Mouse (Mus musculus) liver, adult 2 months (tissue): ENCODE data around the gene Tenm2. TPM values are rescaled to one million over a fixed set of nuclear protein-coding genes. Genes with fewer than 3 reads are reported as not detected.

Experiments used
- DNase-seq: peaks from one replicate; pipeline ENCODE4 v3.0.0-alpha.2; 2011; ENCODE audit warnings: low read depth, low spot score; ENCODE audit errors: extremely low read depth
- H3K27ac ChIP-seq: fragments of 200-500 bp; replicated peaks from 2 replicates; pipeline ENCODE4 v1.5.1; 2012; ENCODE audit warnings: low read depth, mild to moderate bottlenecking, control low read depth, inconsistent platforms, low read length; ENCODE audit not compliant: insufficient read depth
- H3K27me3 ChIP-seq: fragments of 200-500 bp; 2 replicates; pipeline ENCODE4 v1.6.1; 2012; ENCODE audit warnings: mild to moderate bottlenecking, moderate library complexity, low read length, inconsistent platforms; ENCODE audit not compliant: control insufficient read depth, insufficient read depth
- H3K36me3 ChIP-seq: fragments of 200-500 bp; 2 replicates; pipeline ENCODE4 v1.6.1; 2012; ENCODE audit warnings: low read length, inconsistent platforms; ENCODE audit not compliant: control insufficient read depth, insufficient read depth
- H3K4me1 ChIP-seq: fragments of 200-500 bp; 2 replicates; pipeline ENCODE4 v1.6.1; 2011; ENCODE audit warnings: low read length; ENCODE audit not compliant: control insufficient read depth, insufficient read depth
- H3K4me3 ChIP-seq: fragments of 200-500 bp; 2 replicates; pipeline ENCODE4 v1.5.1; 2011; ENCODE audit warnings: low read depth, mild to moderate bottlenecking, control low read depth, low read length, moderate library complexity; ENCODE audit not compliant: insufficient read depth
- H3K79me2 ChIP-seq: fragments of 200-500 bp; 2 replicates; pipeline ENCODE4 v1.6.1; 2012; ENCODE audit warnings: inconsistent platforms, mild to moderate bottlenecking, low read length, moderate library complexity; ENCODE audit not compliant: control insufficient read depth, insufficient read depth
- H3K9ac ChIP-seq: fragments of 200-500 bp; 2 replicates; pipeline ENCODE4 v1.6.1; 2012; ENCODE audit warnings: low read depth, mild to moderate bottlenecking, control low read depth, inconsistent platforms, low read length
- CTCF ChIP-seq: fragments of 200-500 bp; IDR thresholded peaks from 2 replicates; pipeline ENCODE4 v1.5.1; 2011; ENCODE audit warnings: low read depth, low read length, control low read depth
- POLR2A ChIP-seq: fragments of 200-500 bp; IDR thresholded peaks from 2 replicates; pipeline ENCODE4 v1.6.1; 2011; ENCODE audit warnings: low read length, control low read depth; ENCODE audit not compliant: insufficient read depth; ENCODE audit errors: extremely low read depth
- WGBS: fragments of 180-500 bp; shearing (Covaris S2); methylation state at CpG from one replicate; pipeline ENCODE4 v1.1.7; 2018; 5-methylcytosine and 5-hydroxymethylcytosine counted together
- polyA plus RNA-seq: library from polyadenylated mRNA; depleted of rRNA; stranded (reverse); fragments of >200 nt; gene quantifications from 2 replicates; pipeline ENCODE4 v1.2.3, GENCODE M21; 2012
- total RNA-seq: library from RNA; depleted of rRNA; stranded (reverse); fragments of >200 nt; gene quantifications from 2 replicates; pipeline ENCODE4 v1.2.3, GENCODE M21; 2014

The Tenm2 gene
- total and polyA plus RNA-seq, 2 experiments, result not detected

GRCm38 (mm10) chr11:36604272-36604671 is 631.5 kb downstream of the Tenm2 start:
- 45% methylated on average over 3 of the region's 3 CpGs for WGBS

GRCm38 (mm10) chr11:36592471-36592870 is 643.3 kb downstream of the Tenm2 start:
- H3K4me3 ChIP-seq, result no peak overlapping the region
- DNase-seq, result no peak
- no peaks in the 10 kb centered on the region for H3K27me3 ChIP-seq
- H3K79me2 ChIP-seq, result no peaks in the 10 kb centered on the region
- TF ChIP-seq CTCF (no peak), POLR2A (no peak)
- 63% methylated on average over 1 of the region's 1 CpGs for WGBS
- no peaks in the 10 kb centered on the region for H3K36me3 ChIP-seq
- no peak overlapping the region for H3K27ac ChIP-seq
- no peaks in the 10 kb centered on the region for H3K4me1 ChIP-seq
- no peak overlapping the region for H3K9ac ChIP-seq

More at GRCm38 (mm10) chr11:36604272-36604671, 631.5 kb downstream of the Tenm2 start:
- Histone ChIP-seq H3K4me1 (no peaks in the 10 kb centered on the region), H3K27ac (no peak overlapping the region), H3K27me3 (no peaks in the 10 kb centered on the region), H3K36me3 (no peaks in the 10 kb centered on the region), H3K9ac (no peak overlapping the region), H3K79me2 (no peaks in the 10 kb centered on the region), H3K4me3 (no peak overlapping the region)
- TF ChIP-seq CTCF (no peak), POLR2A (no peak)
- no peak for DNase-seq

GRCm38 (mm10) chr11:36566146-36566545 is 669.6 kb downstream of the Tenm2 start:
- Histone ChIP-seq H3K9ac (no peak overlapping the region), H3K27me3 (no peaks in the 10 kb centered on the region), H3K79me2 (no peaks in the 10 kb centered on the region), H3K4me1 (no peaks in the 10 kb centered on the region), H3K36me3 (no peaks in the 10 kb centered on the region), H3K4me3 (no peak overlapping the region), H3K27ac (no peak overlapping the region)
- TF ChIP-seq CTCF (no peak), POLR2A (no peak)
- DNase-seq, result no peak
- WGBS, result 69% methylated on average over 2 of the region's 2 CpGs

- H3K36me3 ChIP-seq, result no peaks in the 10 kb centered on the region
- H3K9ac ChIP-seq, result no peak overlapping the region
- H3K4me1 ChIP-seq, result no peaks in the 10 kb centered on the region
- no peak for DNase-seq
- 57% methylated on average over 3 of the region's 3 CpGs for WGBS
- no peak for TF ChIP-seq POLR2A
- TF ChIP-seq CTCF, result no peak
- no peaks in the 10 kb centered on the region for H3K27me3 ChIP-seq
- no peak overlapping the region for H3K4me3 ChIP-seq
- H3K27ac ChIP-seq, result no peak overlapping the region
- H3K79me2 ChIP-seq, result no peaks in the 10 kb centered on the region
Observed at GRCm38 (mm10) chr11:36562851-36563250, 672.9 kb downstream of the Tenm2 start.

GRCm38 (mm10) chr11:36560785-36561548 is 674.8 kb downstream of the Tenm2 start:
- Histone ChIP-seq H3K4me1 (no peaks in the 10 kb centered on the region), H3K9ac (no peak overlapping the region), H3K36me3 (no peaks in the 10 kb centered on the region), H3K4me3 (no peak overlapping the region), H3K27me3 (no peaks in the 10 kb centered on the region), H3K27ac (no peak overlapping the region), H3K79me2 (no peaks in the 10 kb centered on the region)
- TF ChIP-seq POLR2A (no peak), CTCF (no peak)
- WGBS, result 75% methylated on average over 7 of the region's 7 CpGs
- no peak for DNase-seq

GRCm38 (mm10) chr11:36557316-36557715 is 678.4 kb downstream of the Tenm2 start:
- Histone ChIP-seq H3K9ac (no peak overlapping the region), H3K36me3 (no peaks in the 10 kb centered on the region), H3K79me2 (no peaks in the 10 kb centered on the region), H3K27ac (no peak overlapping the region), H3K4me1 (no peaks in the 10 kb centered on the region), H3K27me3 (no peaks in the 10 kb centered on the region; the same call in 1 of the 2 replicates), H3K4me3 (no peak overlapping the region)
- no peak for DNase-seq
- 82% methylated on average over 6 of the region's 6 CpGs for WGBS
- no peak for TF ChIP-seq CTCF
- TF ChIP-seq POLR2A, result no peak
